Mouse (Mus musculus): Measurements from ENCODE around the gene Tmbim7.
A peak's percentile ranks its signal among the peaks of the same experiment; 100 is the strongest.
"Not testable (repeated sequence)": the region's sequence is repeated elsewhere in the genome, so short reads cannot be mapped to it uniquely, and the experiment has no call there.

Gene Tmbim7

DNA sequence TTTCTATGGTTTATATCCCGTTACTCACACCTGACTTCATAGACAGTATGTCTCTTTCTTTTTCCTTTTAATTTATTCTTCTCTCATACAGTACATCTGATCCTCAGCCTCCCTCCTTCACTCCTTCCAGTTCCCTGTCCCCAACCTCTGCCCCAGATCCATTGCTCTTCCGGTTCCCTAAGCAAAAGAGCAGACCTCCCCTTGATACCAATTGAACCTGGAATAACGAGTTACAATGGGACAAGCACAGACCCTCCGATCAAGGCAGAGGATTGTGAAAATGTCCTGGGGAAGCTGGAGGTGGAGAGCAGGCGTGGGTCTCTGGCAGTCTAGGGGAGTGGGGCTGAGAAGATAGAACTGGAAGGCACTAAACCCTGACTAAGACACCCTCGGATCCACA, at the start of gene Tmbim7:
TSS of gene Tmbim7 (plus strand) at position 301 of the 400 bp plus-strand sequence.
- DNase-seq, result no peak

DNA sequence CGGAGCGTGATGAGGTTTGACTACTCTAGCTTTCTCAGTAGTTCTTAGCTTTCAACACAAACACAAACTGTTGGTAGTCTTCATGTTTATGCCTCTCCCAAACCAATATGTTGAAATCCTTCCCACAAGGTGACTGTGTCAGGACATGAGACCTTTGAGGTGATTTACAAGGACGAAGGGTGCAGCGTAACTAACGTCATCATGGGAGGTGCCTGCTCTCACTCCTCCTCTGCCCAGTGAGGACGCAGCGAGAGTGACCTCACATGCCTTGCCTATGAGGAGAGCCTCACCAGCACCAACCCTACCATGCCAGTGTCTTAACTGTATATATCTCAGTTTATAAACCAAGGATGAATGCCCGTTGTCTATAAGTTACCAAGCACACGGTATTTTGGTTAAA, 43.9 kb upstream of the Tmbim7 start:
- no peak for DNase-seq

DNA sequence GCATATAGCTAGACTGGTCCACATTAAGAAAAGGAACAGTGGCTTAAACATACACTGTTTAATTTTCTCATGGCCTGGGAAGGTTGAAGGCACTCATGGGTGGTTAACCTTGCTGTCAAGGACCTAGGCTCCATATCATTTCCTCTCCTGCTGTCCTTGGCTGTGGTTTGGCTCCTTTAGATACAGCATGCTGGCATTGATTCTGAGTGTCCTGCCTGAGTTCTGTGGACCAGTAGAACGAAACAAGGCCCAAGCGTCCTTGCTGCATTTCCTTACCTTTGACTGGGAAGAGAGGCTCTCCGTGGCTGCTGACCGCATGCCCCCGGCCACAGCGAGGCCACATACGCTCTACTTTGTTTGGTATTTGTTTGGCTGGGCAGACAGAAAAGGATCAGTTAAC, 41.7 kb upstream of the Tmbim7 start:
- no peak for DNase-seq

DNA sequence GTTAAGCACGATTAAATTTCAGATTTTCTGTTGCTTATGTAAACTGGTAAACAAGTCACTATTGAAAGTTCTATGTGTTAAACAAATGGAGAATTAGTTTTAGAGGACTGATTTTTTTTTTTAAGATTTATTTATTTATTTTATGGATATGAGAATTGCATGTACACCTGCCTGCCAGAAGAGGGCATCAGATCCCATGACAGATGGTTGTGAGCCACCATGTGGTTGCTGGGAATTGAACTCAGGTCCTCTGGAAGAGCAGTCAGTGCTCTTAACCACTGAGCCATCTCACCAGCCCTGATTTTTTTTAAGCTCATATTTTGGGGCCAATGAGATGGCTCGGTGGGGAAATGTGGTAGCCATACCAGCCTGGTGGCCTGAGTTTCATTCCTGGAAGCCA, 39.1 kb upstream of the Tmbim7 start:
- DNase-seq, result not testable (repeated sequence)

DNA sequence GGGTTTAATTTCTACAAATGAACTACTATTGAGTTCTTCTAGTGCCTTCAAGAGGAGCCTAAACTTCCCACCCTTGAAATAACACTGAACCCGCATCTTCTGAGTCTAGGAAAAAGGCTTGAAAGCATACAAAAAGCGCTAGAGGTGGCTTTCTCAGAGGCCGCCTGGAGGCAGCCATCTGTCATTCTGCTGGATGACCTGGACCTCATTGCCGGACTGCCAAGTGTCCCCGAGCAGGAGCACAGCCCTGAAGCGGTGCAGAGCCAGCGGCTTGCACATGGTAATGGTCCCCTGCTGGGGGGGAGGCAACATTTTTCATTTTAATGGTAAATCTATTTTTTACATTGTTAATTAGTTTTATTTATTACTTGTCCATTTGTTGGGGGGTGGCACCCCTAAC, 30.5 kb upstream of the Tmbim7 start:
- peak; percentile 58 to 78 for DNase-seq

DNA sequence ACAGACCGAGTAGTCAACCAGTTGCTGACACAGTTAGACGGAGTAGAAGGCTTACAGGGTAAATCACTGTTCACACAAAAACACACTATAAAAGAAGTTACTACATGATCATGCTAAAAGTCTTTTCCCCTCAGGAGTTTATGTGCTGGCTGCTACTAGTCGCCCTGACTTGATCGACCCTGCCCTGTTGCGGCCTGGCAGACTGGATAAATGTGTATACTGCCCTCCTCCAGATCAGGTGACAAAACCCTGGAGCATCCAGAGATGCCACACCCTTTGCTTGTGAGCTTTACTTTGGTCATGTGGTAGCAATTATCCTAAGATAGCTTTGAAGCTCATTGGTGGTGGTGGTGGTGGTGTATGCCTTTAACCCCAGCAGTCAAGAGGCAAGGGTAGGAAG, 20.9 kb upstream of the Tmbim7 start:
- no peak for DNase-seq

DNA sequence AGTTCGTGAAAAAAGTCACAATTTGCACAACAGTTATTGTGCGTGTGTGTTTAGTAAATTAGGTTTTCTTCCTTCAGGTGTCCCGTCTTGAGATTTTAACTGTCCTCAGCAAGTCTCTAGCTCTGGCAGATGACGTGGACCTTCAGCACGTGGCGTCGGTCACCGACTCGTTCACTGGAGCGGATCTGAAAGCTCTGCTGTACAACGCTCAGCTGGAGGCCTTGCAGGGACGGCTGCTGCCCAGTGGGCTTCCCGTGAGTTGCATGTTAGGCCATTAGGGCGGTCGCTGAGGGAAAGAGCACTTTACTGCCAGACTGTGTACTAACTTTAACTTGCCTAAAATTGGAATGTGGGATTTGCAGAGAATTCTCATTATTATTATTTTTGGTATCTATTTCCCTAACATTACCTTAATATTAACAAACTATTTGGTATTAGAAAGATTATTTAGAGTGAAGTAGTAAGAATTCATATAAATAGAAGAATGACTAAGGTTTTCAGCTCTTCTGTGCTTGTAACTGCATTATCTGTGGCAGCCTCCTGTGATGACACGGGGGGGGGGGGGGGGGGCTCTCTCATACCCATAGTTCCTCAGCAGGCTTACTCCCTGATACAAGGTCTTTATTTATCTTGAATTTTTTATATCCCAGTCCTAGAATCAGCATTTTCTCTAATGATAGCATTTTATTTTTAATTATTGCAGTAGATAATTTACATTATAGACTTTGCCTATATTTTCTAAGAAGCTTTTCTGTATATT, 19.3 kb upstream of the Tmbim7 start:
- DNase-seq, result no peak

DNA sequence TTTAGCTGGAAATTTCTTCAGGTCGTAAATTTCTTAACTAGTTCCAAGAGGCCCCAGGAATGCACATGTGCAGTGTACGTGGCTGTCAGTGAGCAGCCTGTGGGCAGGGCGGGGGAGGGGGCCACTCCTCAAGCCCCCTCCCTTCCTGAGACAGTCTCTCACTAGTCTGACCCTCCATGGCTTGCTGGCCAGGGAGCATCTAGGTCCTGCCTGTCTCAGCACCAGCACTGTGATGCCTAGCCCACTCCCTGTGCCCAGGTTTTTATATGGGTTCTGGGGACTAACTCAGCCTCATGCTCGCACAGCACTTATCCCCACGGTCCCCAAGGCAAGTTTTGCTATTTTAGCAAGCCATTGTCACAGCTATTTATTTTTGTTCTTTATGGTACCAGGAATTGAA, 18.7 kb upstream of the Tmbim7 start:
- DNase-seq, result no peak

DNA sequence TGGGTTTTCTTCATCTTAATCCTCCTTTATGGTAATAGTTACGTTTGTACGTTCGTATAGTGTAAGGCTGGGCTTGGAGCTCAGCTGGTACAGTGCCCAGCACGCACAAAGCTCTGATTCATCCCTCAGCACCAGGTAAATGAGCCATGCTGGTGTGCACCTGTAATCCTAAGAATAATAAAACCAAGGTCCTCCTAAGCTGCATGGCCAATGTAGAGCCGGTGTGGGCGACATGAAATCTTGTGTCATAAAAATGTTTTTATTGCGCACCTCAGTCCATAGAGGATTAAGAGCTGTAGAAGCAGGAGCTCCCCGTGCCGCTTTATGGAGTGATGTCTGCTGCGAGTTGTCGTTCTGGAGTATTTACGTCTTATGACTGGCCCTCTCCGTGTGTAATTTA, 17.7 kb upstream of the Tmbim7 start:
- DNase-seq, result no peak

DNA sequence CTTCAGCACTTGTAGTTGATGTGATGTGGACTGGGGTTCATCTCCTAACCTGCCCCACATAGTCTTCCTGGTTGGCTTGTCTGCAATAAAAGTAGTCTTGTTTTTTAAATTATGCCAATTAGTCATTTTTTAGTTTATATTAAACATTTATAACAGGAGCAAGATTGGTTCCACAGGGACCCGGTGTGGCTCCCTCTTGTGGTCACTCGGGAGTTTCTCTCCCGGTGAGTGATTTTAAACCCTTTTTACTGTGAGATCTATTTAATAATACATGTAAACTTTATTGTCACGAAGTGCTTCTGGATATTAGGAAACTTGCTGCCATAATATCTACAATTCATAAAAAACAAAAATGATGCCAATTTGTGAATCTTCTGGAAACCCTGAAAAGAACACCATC, 17.0 kb upstream of the Tmbim7 start:
- peak; percentile 26 to 34 for DNase-seq

DNA sequence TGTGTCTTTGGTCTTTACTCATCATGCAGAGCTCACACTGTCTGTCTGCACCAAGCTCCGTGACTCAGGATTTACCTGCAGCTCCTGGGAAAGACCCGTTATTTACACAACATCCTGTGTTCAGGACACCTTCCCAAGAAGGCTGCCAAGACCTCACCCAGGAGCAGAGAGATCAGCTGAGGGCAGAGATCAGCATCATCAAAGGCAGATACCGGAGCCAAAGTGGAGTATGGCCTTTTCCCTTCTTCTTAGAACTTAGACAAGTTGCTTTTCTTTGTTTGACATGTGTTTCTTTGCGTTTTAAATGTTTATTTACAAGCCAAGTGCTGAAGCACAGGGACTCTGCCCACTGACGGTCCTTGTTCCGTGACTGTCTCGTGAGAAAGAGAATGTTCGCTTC, 15.7 kb upstream of the Tmbim7 start:
- DNase-seq, result no peak

DNA sequence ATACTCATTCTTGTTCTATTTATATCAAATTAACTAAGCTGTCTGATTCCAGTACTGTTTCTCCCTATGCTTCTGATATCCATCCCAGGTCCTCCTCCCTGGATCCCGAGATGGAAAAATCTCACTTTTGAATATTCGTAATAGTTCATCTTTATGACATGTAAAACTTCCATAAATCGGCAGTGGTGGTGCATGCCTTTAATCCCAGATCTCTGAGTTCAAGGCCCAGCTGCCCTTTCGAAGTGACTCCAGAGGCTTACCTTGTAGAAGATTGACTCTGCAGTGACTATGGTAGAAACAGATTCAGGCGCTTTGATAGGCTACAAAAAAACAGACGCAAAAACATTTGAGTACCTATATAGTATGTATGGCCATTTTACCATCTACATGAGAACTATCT, 6.4 kb upstream of the Tmbim7 start:
- DNase-seq, result no peak

DNA sequence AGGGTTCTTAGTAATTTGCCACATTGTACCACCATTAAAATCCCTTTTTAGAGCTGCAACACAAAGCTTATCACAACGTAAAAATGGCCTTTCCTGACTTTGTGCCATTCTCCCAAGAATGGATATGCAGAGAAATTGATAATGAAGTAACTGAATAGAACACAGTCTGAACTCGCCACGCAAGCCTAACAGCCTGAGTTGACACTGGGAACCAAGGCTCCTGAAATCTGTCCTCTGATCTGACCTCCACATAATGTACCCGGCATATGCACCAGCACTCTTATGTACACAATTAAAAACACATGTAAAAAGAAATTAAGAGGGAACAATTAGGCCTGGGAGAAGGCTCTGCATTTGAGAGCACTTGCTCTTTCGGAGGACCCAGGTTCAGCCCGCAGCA, 5.7 kb upstream of the Tmbim7 start:
- DNase-seq, result no peak

DNA sequence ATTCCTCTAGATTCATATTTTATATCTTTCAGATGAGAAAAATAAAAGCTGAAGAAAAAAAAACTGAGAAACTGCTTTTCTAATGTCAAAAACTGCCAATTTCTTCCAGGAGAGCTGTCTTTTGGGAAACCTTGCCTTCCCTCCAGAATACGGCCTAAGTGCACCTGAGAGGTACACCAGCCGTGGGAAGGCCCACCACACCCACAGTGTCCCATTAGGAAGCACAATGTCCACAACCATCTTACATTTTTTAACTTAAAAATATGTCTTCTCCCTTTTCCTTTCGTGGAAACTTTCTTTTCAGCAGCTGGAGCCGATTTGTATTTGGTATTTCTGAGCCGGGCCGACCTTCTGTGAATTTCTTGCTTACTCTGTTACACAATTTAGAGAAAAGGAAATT, 4.4 kb upstream of the Tmbim7 start:
- DNase-seq, result peak in 1 of 2 experiments; percentile 9

DNA sequence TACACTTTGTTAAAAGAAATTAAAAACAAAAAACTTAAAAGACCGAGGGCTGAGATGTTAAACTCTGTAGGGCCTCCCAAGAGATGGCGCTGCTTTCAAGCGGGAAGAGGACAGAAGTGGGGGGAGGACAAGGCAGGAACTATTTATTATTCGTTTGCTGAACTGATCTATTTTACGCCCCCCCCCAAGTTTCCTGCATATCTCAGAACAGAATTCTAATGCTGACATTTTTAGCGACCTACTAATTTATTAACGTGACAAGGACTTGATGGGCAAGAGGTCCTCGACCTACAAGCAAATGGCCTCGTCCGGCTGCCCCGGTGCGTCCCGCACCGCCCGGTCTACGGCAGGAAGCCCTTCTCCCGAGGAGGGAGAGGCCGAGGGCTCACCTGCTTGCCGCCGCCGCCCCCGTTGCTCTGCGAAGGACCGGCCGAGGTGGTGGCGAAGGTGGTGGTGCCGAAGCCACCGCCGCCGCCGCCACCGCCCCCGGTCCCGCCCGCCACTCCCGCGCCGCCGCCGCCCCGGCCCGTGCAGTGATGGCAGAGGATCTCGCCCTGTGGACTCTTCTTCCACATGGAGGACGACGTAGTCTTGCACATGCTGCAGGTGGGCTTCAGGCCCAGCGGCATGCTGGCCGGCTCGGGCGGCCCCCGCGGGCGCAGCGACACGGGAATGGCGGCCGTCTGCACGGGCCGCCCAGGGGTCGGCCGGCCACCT, 3.8 kb upstream of the Tmbim7 start:
- DNase-seq, result peak; percentile 67 to 70

DNA sequence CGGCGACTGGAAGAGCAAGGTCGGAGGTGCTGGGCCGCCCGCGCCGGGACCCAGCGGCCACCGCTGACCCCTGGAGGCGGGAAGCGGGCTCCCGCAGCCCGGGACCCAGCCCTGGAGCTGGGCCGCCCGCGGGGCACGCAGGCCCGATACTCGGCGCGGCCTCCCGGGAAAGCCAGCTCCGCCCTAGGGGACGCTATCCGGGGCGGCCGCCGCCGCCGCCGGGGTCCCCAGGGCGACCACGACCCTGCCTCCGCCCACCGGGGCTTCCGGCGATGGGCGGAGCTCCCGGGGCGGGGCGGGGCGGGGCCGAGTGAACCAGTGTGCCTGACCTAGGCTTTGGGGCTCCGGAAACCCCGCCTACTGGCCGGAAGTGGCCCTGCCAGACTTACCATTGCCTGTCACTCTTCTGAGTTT, 3.3 kb upstream of the Tmbim7 start:
- DNase-seq, result peak; percentile 90 to 95

DNA sequence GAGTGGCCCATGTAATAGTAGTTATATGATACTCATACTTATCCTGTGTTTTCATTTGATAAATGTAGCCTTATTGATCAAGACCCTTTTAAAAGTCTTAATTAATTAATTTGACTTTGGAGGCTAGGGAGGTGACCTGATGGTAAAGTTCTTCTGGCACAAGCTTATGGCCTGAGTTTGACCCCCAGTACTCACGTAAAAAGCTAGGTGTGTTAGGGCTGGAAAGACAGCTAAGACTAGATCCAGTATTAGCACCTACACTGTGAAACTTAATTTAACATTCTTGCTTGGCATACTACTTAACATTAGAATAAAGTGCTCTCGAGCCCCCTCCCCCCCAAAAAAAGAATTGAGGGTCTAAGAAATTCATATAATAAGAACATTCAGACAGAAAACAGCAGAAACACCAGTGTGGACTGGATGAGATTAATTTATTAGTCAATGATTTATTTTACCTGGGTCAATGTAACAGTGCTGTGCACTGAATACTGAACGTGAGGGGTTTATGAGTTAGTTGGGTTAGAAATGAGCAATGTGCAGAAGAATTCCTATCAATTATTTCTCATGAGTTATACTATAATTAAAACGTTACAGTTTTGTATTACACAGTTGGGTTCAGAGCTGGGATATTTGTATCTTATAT, 2.7 kb upstream of the Tmbim7 start:
- DNase-seq, result peak in 1 of 2 experiments; percentile 9

DNA sequence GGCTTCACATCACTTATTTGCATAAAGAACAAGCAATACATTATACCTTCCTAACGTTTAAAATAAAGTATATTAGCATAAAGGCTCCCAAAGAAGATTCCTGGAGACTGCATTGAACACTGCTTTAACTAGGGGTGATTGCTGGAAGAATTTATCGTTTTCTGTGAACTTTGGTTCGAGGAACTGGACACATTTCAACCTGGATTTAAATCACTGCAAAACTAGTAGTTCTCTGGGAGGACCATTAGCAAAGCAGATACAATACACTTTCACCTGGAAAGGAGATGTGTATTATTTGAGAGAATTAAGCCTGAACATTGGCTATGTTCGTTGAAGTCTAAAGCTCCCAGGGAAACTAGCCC, 2.2 kb upstream of the Tmbim7 start:
- no peak for DNase-seq

DNA sequence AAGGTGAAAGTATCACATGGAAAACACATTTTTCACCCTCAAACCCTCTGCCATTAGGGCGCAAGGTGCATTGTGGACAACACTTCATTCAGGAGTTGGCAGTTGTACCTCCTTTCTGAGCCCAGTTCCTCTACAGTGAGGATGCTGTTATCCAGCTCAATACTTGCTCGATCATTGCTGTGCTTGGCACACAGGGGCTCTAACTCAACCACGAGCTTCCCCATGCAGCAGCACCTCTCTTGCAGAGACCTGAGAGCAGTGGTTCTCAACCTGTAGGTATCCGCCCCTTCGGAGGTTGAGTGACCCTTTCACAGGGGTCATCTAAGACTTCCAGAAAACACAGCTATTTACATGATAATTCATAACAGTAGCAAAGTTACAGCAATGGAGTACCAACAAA, 640 bp downstream of the Tmbim7 start:
- DNase-seq, result no peak

DNA sequence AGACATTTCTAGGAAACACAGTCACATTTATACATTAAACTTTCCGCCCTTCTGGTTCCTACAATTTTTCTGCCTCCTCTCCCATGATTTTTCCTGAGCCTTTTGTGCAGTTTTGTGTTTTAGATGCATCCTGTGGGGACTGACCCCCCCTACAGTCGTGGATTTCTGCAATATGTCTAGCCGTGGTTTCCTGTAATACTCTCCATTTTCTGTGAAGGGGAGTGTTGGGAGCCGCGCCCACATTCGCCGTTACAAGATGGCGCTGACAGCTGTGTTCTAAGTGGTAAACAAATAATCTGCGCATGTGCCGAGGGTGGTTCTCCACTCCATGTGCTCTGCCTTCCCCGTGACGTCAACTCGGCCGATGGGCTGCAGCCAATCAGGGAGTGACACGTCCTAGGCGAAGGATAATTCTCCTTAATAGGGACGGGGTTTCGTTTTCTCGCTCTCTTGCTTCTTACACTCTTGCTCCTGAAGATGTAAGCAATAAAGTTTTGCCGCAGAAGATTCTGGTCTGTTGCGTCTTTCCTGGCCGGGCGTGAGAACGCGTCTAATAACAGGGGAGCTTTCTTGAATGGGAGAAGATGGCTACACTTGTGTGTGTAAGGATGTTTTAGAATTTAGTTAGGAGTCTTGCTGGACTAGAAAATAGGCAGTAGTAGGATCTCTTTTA, 2.1 kb downstream of the Tmbim7 start:
- DNase-seq, result not testable (repeated sequence)

DNA sequence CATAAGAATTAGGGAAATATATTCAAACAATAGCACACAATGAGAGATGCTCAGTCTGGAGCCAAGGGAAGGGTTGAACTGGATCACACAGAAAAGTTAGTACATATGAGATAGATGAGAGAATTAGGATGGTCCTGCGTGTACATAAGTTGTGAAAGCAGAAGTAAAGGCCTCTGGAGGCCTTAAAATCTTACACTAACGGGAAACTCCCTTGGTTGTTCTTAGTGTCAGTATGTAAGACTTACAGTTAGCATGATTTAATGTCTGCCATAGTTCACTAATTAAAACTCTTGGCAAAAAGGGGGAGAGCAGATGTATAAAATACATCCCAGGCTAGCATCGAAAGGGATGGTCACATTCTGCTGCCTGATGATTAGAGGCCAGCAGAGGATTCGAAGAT, 2.8 kb downstream of the Tmbim7 start:
- DNase-seq, result no peak

DNA sequence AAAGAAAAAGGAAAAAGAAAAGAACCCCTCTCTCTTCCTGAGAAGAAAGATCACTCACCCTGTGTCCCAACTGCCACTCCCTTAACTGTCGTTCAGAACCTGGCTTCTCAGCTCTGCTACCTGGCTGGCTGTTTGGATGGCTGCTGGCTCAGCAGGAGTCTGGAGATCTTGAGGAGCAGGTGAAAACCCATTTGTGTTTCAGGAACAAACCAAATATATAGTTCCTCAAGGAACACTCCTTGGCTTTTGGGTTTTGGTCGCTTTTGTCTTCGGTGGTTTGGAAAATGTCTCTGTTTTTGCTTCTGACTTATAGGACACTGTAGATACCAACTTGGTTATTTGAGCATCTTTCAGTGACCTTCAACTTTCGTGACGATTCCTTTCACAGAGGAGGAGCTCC, 6.1 kb downstream of the Tmbim7 start, which contains the start of gene Gatad1:
TSS of gene Gatad1 (minus strand) at position 101 of the 400 bp plus-strand sequence.
- no peak for DNase-seq

DNA sequence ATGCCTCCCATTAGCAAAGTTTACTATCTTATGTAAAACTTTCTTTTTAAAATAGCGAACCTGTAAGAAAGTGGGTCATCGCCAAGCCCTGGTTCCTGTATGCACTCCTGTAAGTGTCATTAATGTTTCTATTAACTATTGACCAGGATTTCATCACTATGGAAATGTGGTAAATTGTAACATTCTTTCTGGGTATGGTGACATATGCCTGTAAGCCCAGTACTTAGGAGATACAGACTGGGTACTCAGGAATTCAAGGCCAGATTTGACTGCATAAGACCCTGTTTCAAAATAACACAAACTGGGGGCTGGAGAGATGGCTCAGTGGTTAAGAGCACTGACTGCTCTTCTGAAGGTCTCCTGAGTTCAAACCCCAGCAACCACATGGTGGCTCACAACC, 14.2 kb downstream of the Tmbim7 start:
- DNase-seq, result no peak

Data from cerebellum, postnatal 10 days (tissue).